Mouse (Mus musculus) brain, embryonic 14.5 days (tissue): ENCODE results near the gene Rundc3a. TPM values are rescaled to one million over a fixed set of nuclear protein-coding genes. Genes with fewer than 3 reads are reported as not detected.

Experiments used
- DNase-seq: peaks from one replicate; pipeline ENCODE4 v3.0.0-alpha.2; 2011; ENCODE audit warnings: low read depth
- CTCF ChIP-seq: fragments of 200-500 bp; IDR thresholded peaks from 2 replicates; pipeline ENCODE4 v1.5.1; 2012; ENCODE audit warnings: inconsistent platforms, mild to moderate bottlenecking, moderate library complexity, borderline replicate concordance; ENCODE audit not compliant: insufficient read depth, insufficient read length; ENCODE audit errors: extremely low read depth
- POLR2A ChIP-seq: fragments of 200-500 bp; IDR thresholded peaks from 2 replicates; pipeline ENCODE4 v1.6.1; 2012; ENCODE audit warnings: mild to moderate bottlenecking, inconsistent platforms, borderline replicate concordance; ENCODE audit not compliant: poor library complexity, insufficient read depth, insufficient read length, severe bottlenecking; ENCODE audit errors: extremely low read depth
- polyA plus RNA-seq: library from polyadenylated mRNA; depleted of rRNA; stranded (reverse); fragments of >200 nt; gene quantifications from 2 replicates; pipeline ENCODE4 v1.2.3, GENCODE M21; 2012; rRNA removed

Gene Rundc3a
- polyA plus RNA-seq, 1 experiment, result 292 TPM

GRCm38 (mm10) chr11:102446581-102447461 lies 53.6 kb downstream of the Rundc3a start:
- peak; percentile 82 for DNase-seq
- TF ChIP-seq POLR2A (no peak), CTCF (no peak)

GRCm38 (mm10) chr11:102447497-102447896 lies 54.3 kb downstream of the Rundc3a start, which contains the start of gene Fam171a2:
Gene Fam171a2, minus strand, starts transcription at chr11:102447682.
- peak; percentile 91 for TF ChIP-seq CTCF
- peak; percentile 99 for TF ChIP-seq POLR2A
- DNase-seq, result peak; percentile 89

- TF ChIP-seq CTCF (no peak), POLR2A (no peak)
- peak; percentile 45 for DNase-seq
Observed at GRCm38 (mm10) chr11:102448327-102448726, 55.1 kb downstream of the Rundc3a start.

DNA sequence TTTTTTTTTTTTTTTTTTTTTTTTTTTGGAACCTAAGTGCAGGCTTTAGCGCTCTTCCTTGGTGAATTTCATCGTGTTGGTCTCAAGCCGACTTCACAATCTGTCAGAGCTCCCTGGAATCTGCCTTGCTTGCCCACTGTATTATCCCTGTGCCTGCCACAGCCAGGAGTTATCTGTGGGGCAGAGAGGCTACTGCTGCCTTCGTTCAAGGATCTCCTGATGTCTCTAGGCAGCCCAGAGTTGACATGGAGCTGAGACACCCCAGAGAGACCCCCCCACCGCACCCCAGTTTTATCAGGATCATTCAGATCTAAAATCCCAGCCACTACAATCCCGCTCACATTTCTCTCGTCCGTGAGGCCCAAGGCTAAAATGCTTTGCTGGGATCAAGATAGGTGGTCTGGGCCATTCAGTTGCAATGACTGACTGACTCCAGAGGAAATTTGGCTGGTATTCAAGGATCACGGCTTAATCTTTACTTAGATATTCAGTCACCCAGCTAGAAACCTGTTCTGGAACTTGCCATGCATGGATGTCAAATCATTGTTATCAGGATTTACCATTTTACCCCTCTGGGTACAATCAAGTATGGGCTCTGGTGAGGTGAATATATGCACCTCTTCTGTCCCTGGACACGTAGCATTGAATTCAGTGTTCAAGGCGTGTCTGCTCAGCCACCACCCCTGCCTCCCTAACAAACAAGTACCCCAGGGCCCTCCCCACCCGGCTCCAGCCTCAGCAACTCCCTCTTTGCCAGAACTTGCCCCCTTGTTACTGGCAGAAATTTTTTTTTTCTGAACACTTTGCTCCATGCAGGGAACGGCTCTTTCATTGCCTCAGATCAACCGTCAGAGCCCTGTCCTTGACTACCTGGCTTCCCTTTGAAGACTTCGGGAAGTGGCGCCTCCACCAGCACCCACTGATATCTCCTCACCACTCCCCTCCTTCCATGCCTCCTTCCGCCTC lies 56.1 kb downstream of the Rundc3a start:
- DNase-seq, result no peak
- TF ChIP-seq POLR2A, result no peak

Other genes starting within 250 kb of the Rundc3a start
- gene Nags, start 247.9 kb upstream of the Rundc3a start, polyA plus RNA-seq, result 0.04 and 0.05 TPM in 2 replicates
- 36.3 and 38.6 TPM in 2 replicates for gene Tmem101, start 237.0 kb upstream of the Rundc3a start, polyA plus RNA-seq
- gene Lsm12, start 208.1 kb upstream of the Rundc3a start, polyA plus RNA-seq, result 36.5 and 47.6 TPM in 2 replicates
- 56.9 and 67.0 TPM in 2 replicates for gene G6pc3, start 203.8 kb upstream of the Rundc3a start, polyA plus RNA-seq
- gene Hdac5, start 163.2 kb upstream of the Rundc3a start, polyA plus RNA-seq, result 147 and 153 TPM in 2 replicates
- 5.0 and 8.2 TPM in 2 replicates for gene BC030867, start 144.5 kb upstream of the Rundc3a start, polyA plus RNA-seq
- 0.25 and 0.56 TPM in 2 replicates for gene Asb16, start 124.7 kb upstream of the Rundc3a start, polyA plus RNA-seq
- 74.7 and 88.3 TPM in 2 replicates for gene Tmub2, start 108.5 kb upstream of the Rundc3a start, polyA plus RNA-seq
- 116 and 130 TPM in 2 replicates for gene Atxn7l3, start 96.8 kb upstream of the Rundc3a start, polyA plus RNA-seq
- 57.7 and 80.5 TPM in 2 replicates for gene Ubtf, start 73.7 kb upstream of the Rundc3a start, polyA plus RNA-seq
- 1.3 and 2.6 TPM in 2 replicates for gene Slc4a1, start 27.2 kb upstream of the Rundc3a start, polyA plus RNA-seq
- 122 and 129 TPM in 2 replicates for gene Slc25a39, start 14.5 kb downstream of the Rundc3a start, polyA plus RNA-seq
- gene Grn, start 36.9 kb downstream of the Rundc3a start, polyA plus RNA-seq, result 33.2 and 53.0 TPM in 2 replicates
- 221 and 276 TPM in 2 replicates for gene Fam171a2, start 54.3 kb downstream of the Rundc3a start, polyA plus RNA-seq
- gene Itga2b, start 76.7 kb downstream of the Rundc3a start, polyA plus RNA-seq, result 4.8 and 5.3 TPM in 2 replicates
- gene Gpatch8, start 163.0 kb downstream of the Rundc3a start, polyA plus RNA-seq, result 46.1 and 58.4 TPM in 2 replicates
- gene Gm11627, start 186.1 kb downstream of the Rundc3a start, polyA plus RNA-seq, result 3.6 and 4.6 TPM in 2 replicates
- 35.6 and 59.4 TPM in 2 replicates for gene Fzd2, start 211.0 kb downstream of the Rundc3a start, polyA plus RNA-seq